ENCODE assay signal across 8 mouse cellular contexts in genomic region chr8:95807861-95808260, GRCm38 (mm10). TPM values are rescaled to one million over a fixed set of nuclear protein-coding genes. Genes with fewer than 3 reads are reported as not detected.
DNase-seq lines count a peak whose midpoint lies in the region; ATAC-seq and TF ChIP-seq lines count a peak whose summit lies in the region.

No protein-coding gene starts in this region.

- peak; percentile 95 for DNase-seq in CD4-positive helper T cell, adult 2 months (ENCODE audit: low read depth, low spot score)
- peak; percentile 95 for DNase-seq in brain, embryonic 18.5 days (ENCODE audit: low read depth, low spot score)
- peak; percentile 100 for DNase-seq in kidney, postnatal 0 days (ENCODE audit: low spot score)
- peak; percentile 84 for DNase-seq in liver, embryonic 11.5 days (ENCODE audit: low spot score)
- peak; percentile 94 for DNase-seq in naive thymus-derived CD4-positive, alpha-beta T cell, adult 2 months (ENCODE audit: low read depth)

- peak overlapping the region; percentile 78 for H3K4me3 ChIP-seq in heart, embryonic 12.5 days
- H3K4me3 ChIP-seq in kidney, postnatal 0 days (replicated peaks; ENCODE audit: low read depth, low read length), result peak overlapping the region; percentile 100
- H3K4me3 ChIP-seq in liver, embryonic 11.5 days (ENCODE audit: low read depth, low read length), result peak overlapping the region; percentile 99
- H3K4me3 ChIP-seq in stomach, embryonic 14.5 days (ENCODE audit: low read depth, low read length), result peak overlapping the region; percentile 98

- TF ChIP-seq CTCF in kidney, postnatal 0 days (IDR thresholded peaks at IDR 0.05; ENCODE audit: low read depth), result no peak

- H3K27ac ChIP-seq in heart, embryonic 12.5 days (ENCODE audit: poor library complexity, severe bottlenecking), result peak overlapping the region; percentile 94
- peak overlapping the region; percentile 95 for H3K27ac ChIP-seq in kidney, postnatal 0 days
- H3K27ac ChIP-seq in liver, embryonic 11.5 days (ENCODE audit: low read depth, low read length), result peak overlapping the region; percentile 93
- peak overlapping the region; percentile 97 for H3K27ac ChIP-seq in stomach, embryonic 14.5 days (ENCODE audit: low read length)

- peak overlapping the region; percentile 95 for H3K9ac ChIP-seq in heart, embryonic 12.5 days
- H3K9ac ChIP-seq in kidney, postnatal 0 days (ENCODE audit: low read depth, low read length), result peak overlapping the region; percentile 55; the same call in 1 of the 2 replicates
- H3K9ac ChIP-seq in liver, embryonic 11.5 days (ENCODE audit: low read depth, low read length), result peak overlapping the region; percentile 67
- H3K9ac ChIP-seq in stomach, embryonic 14.5 days (replicated peaks; ENCODE audit: low read depth, low read length), result peak overlapping the region; percentile 45

- H3K4me1 ChIP-seq in heart, embryonic 12.5 days (replicated peaks), result peaks cover 50% of the 10 kb centered on the region
- peaks cover 14% of the 10 kb centered on the region for H3K4me1 ChIP-seq in kidney, postnatal 0 days (replicated peaks; ENCODE audit: insufficient read depth, low read length)
- peaks cover 23% of the 10 kb centered on the region for H3K4me1 ChIP-seq in liver, embryonic 11.5 days (replicated peaks; ENCODE audit: control insufficient read depth, insufficient read depth, low read length)
- H3K4me1 ChIP-seq in stomach, embryonic 14.5 days (ENCODE audit: control insufficient read depth, insufficient read depth, low read length), result peaks cover 11% of the 10 kb centered on the region

- no peaks in the 10 kb centered on the region for H3K9me3 ChIP-seq in heart, embryonic 12.5 days (replicated peaks)
- H3K9me3 ChIP-seq in kidney, postnatal 0 days (replicated peaks; ENCODE audit: low read length), result no peaks in the 10 kb centered on the region
- H3K9me3 ChIP-seq in liver, embryonic 11.5 days (ENCODE audit: control insufficient read depth, low read length), result no peaks in the 10 kb centered on the region
- no peaks in the 10 kb centered on the region for H3K9me3 ChIP-seq in stomach, embryonic 14.5 days (ENCODE audit: control insufficient read depth, low read depth, low read length)

- 0 out of 2 replicates have a peak, but pooled peaks cover 4% of the 10 kb centered on the region for H3K36me3 ChIP-seq in heart, embryonic 12.5 days
- no peaks in the 10 kb centered on the region for H3K36me3 ChIP-seq in kidney, postnatal 0 days (ENCODE audit: insufficient read depth, low read length)
- peaks cover 6% of the 10 kb centered on the region; the same call in 1 of the 2 replicates for H3K36me3 ChIP-seq in liver, embryonic 11.5 days (ENCODE audit: control insufficient read depth, insufficient read depth, low read length)
- no peaks in the 10 kb centered on the region for H3K36me3 ChIP-seq in stomach, embryonic 14.5 days (ENCODE audit: control insufficient read depth, insufficient read depth, low read length)

- peak; percentile 88 for ATAC-seq in erythroid progenitor cell, adult 5-6 weeks (replicated peaks; ENCODE audit: low FRiP score, poor library complexity, severe bottlenecking)
- ATAC-seq in heart, embryonic 12.5 days (ENCODE audit: insufficient number of reproducible peaks, low FRiP score), result peak; percentile 90
- peak; percentile 93 for ATAC-seq in kidney, postnatal 0 days (replicated peaks; ENCODE audit: low FRiP score, low read depth)
- peak; percentile 87 for ATAC-seq in liver, embryonic 11.5 days (replicated peaks; ENCODE audit: low FRiP score)
- ATAC-seq in stomach, embryonic 14.5 days (ENCODE audit: insufficient number of reproducible peaks, insufficient read depth, low FRiP score, low read depth), result peak; percentile 91

- WGBS in heart, embryonic 12.5 days, result under 1% methylated on average over 20 of the region's 20 CpGs
- WGBS in kidney, postnatal 0 days, result under 1% methylated on average over 20 of the region's 20 CpGs
- under 1% methylated on average over 20 of the region's 20 CpGs for WGBS in liver, embryonic 11.5 days
- under 1% methylated on average over 20 of the region's 20 CpGs for WGBS in stomach, embryonic 14.5 days

- H3K27me3 ChIP-seq in heart, embryonic 12.5 days (replicated peaks), result no peaks in the 10 kb centered on the region
- H3K27me3 ChIP-seq in kidney, postnatal 0 days (ENCODE audit: insufficient read depth, low read length), result no peaks in the 10 kb centered on the region
- no peaks in the 10 kb centered on the region for H3K27me3 ChIP-seq in liver, embryonic 11.5 days (replicated peaks; ENCODE audit: control insufficient read depth, insufficient read depth, low read length)
- no peaks in the 10 kb centered on the region for H3K27me3 ChIP-seq in stomach, embryonic 14.5 days (ENCODE audit: control insufficient read depth, insufficient read depth, low read length)

- H3K4me2 ChIP-seq in heart, embryonic 12.5 days, result peak overlapping the region; percentile 70
- H3K4me2 ChIP-seq in kidney, postnatal 0 days (ENCODE audit: low read length), result peak overlapping the region; percentile 89
- peak overlapping the region; percentile 78 for H3K4me2 ChIP-seq in liver, embryonic 11.5 days
- H3K4me2 ChIP-seq in stomach, embryonic 14.5 days (replicated peaks; ENCODE audit: low read depth, low read length), result peak overlapping the region; percentile 55

RNA-seq across cellular contexts. Expression of gene Cnot1, which starts 0.6 kb away (rescaled TPM):
- total RNA-seq in erythroid progenitor cell, adult 5-6 weeks (2015; ENCODE audit: low replicate concordance), result 224 and 278 TPM in 2 replicates
- 189 and 228 TPM in 2 replicates for total RNA-seq in erythroid progenitor cell, adult 5-6 weeks (2017; ENCODE audit: low replicate concordance)
- 80.7 and 89.2 TPM in 2 replicates for polyA plus RNA-seq in heart, embryonic 12.5 days (2016; fragmentation: Nextera tagmentation; extraction: Ambion mirVana)
- polyA plus RNA-seq in kidney, postnatal 0 days (2015; fragmentation: Nextera tagmentation; extraction: Ambion mirVana), result 28.7 and 34.9 TPM in 2 replicates
- 94.4 and 102 TPM in 2 replicates for polyA plus RNA-seq in liver, embryonic 11.5 days (2014; fragmentation: Nextera tagmentation; extraction: Ambion mirVana)
- polyA plus RNA-seq in stomach, embryonic 14.5 days (2014; fragmentation: Nextera tagmentation; extraction: Ambion mirVana), result 113 and 117 TPM in 2 replicates

RNA-seq across cellular contexts. Expression of gene Sap18b, which starts 17.3 kb away (rescaled TPM):
- 32.7 and 37.8 TPM in 2 replicates for total RNA-seq in erythroid progenitor cell, adult 5-6 weeks (2015; ENCODE audit: low replicate concordance)
- 71.5 and 165 TPM in 2 replicates for total RNA-seq in erythroid progenitor cell, adult 5-6 weeks (2017; ENCODE audit: low replicate concordance)
- 327 and 342 TPM in 2 replicates for polyA plus RNA-seq in heart, embryonic 12.5 days (2016; fragmentation: Nextera tagmentation; extraction: Ambion mirVana)
- polyA plus RNA-seq in kidney, postnatal 0 days (2015; fragmentation: Nextera tagmentation; extraction: Ambion mirVana), result 414 and 422 TPM in 2 replicates
- polyA plus RNA-seq in liver, embryonic 11.5 days (2014; fragmentation: Nextera tagmentation; extraction: Ambion mirVana), result 458 and 484 TPM in 2 replicates
- 360 and 371 TPM in 2 replicates for polyA plus RNA-seq in stomach, embryonic 14.5 days (2014; fragmentation: Nextera tagmentation; extraction: Ambion mirVana)

RNA-seq across cellular contexts. Expression of gene Slc38a7, which starts 45.5 kb away (rescaled TPM):
- total RNA-seq in erythroid progenitor cell, adult 5-6 weeks (2015; ENCODE audit: low replicate concordance), result 0.72 and 2.9 TPM in 2 replicates
- total RNA-seq in erythroid progenitor cell, adult 5-6 weeks (2017; ENCODE audit: low replicate concordance), result 1.9 and 4.5 TPM in 2 replicates
- 12.4 and 13.2 TPM in 2 replicates for polyA plus RNA-seq in heart, embryonic 12.5 days (2016; fragmentation: Nextera tagmentation; extraction: Ambion mirVana)
- polyA plus RNA-seq in kidney, postnatal 0 days (2015; fragmentation: Nextera tagmentation; extraction: Ambion mirVana), result 12.6 and 12.9 TPM in 2 replicates
- polyA plus RNA-seq in liver, embryonic 11.5 days (2014; fragmentation: Nextera tagmentation; extraction: Ambion mirVana), result 13.8 and 14.8 TPM in 2 replicates
- polyA plus RNA-seq in stomach, embryonic 14.5 days (2014; fragmentation: Nextera tagmentation; extraction: Ambion mirVana), result 15.0 and 16.3 TPM in 2 replicates

Comparison
In these comparisons a context has a peak if more than half of its experiments do, and no peak if none do; other contexts are left out.
1. Peak in every context shown above with its lines: DNase-seq, ATAC-seq, H3K4me3 ChIP-seq and H3K27ac ChIP-seq.
2. H3K9ac ChIP-seq: peak in every context shown above with its lines; median percentile 95 in heart, embryonic 12.5 days; 67 in liver, embryonic 11.5 days; 55 in kidney, postnatal 0 days; 45 in stomach, embryonic 14.5 days.